Mouse (Mus musculus): Measurements from ENCODE around the gene Zscan2. TPM values are rescaled to one million over a fixed set of nuclear protein-coding genes. Genes with fewer than 3 reads are reported as not detected.

The Zscan2 gene
- total RNA-seq, 2 experiments from 2014 or later, result 11.5 to 15.5 TPM

DNA sequence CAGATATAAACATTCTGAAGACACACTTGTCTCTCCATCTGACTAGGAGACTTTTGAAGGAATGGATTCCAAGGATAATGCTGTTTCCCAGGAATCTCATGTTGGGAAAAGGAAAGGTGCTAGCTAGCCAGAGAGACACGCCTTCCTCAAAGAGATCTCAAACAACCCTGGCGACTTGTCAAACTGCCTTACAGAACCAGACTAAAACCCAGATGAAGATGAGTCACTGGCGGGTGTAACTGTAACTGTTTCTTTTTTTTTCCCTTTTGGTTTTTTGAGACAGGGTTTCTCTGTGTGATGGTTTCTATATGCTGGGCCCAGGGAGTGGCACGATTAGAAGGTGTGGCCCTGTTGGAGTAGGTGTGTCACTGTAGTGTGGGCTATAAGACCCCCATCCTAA lies 19.8 kb upstream of the Zscan2 start:
- intact Hi-C loops (cut with DNase I), result loop anchor here (5.0 kb wide), 1 partner anchor 34 kb away; no protein-coding TSS in a partner anchor
- peak in 1 of 2 experiments; percentile 73 for DNase-seq (ENCODE audit: low spot score in 2 of 2)

GRCm38 (mm10) chr7:80842132-80842531 lies 18.6 kb upstream of the Zscan2 start:
- DNase-seq (ENCODE audit: low spot score in 2 of 2), result no peak
- intact Hi-C loops (cut with DNase I), result loop anchor here (5.0 kb wide), 1 partner anchor 35 kb away; no protein-coding TSS in a partner anchor

DNA sequence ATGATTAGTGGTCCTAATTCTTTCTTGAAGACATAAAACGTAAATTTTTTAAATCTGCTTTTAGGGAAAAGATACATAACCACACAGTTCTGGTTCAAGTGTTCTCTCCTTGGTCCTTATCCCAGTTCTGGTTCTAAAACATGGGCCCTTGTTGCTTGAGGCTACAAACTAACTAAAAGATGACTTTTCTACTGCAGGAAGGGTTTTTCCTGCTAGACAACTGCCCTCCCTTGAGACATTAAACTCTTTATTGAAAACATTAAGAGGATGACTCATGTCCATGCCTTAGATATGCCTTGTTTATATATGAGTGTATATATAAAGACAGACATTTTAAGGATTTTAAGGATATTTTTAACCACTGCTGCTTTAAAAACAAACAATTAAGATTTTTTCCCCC lies 17.5 kb upstream of the Zscan2 start:
- DNase-seq (ENCODE audit: low spot score in 2 of 2), result no peak
- intact Hi-C loops (cut with DNase I), result loop anchor here (5.0 kb wide), 1 partner anchor 36 kb away; no protein-coding TSS in a partner anchor

- no peak for DNase-seq (ENCODE audit: low spot score in 2 of 2)
- intact Hi-C loops (cut with DNase I), result loop anchor here (5.0 kb wide), 1 partner anchor 37 kb away; no protein-coding TSS in a partner anchor
Observed at GRCm38 (mm10) chr7:80843910-80844640, 16.6 kb upstream of the Zscan2 start.

- no peak for DNase-seq (ENCODE audit: low spot score in 2 of 2)
- intact Hi-C loops (cut with DNase I), result loop anchor here (5.0 kb wide), 2 partner anchors 37 to 457 kb away; partner anchors contain the start of gene Fes
Observed at GRCm38 (mm10) chr7:80844691-80845090, 16.0 kb upstream of the Zscan2 start.

DNA sequence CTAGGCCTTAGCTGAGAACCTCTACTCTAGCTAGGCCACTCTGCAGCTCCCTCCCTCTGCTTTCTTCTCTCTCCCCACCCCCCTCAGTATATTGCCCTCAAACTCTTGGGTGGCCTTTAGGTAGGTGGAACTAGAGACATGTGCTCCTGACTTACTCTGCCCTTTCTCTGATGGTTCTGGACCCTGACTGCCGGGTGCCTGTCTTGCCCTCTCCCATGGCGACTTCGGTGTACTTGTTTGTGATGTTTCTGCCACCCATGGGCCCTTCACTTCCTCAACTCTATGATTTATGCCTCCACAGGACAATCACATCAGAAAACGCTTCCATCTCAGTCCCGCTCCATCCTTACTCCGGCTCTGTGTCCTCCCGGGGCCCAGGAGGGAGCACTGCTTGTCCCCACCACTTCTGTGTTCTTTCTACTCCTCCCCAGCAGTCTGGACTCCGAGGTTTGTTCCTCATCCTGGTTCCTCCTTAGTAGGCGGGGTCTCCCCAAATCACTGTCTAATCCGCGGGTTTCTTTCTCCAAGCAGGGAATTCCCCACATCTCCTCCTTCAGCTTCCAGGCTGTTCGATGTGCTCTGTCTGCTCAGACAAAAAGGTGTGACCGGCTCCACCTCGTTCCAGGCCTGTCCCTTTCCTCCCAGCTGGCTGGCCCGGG lies 15.0 kb upstream of the Zscan2 start:
- intact Hi-C loops (cut with DNase I), result loop anchor here (5.0 kb wide), 1 partner anchor 458 kb away; the partner anchor contains the start of gene Fes
- no peak for DNase-seq (ENCODE audit: low spot score in 2 of 2)

DNA sequence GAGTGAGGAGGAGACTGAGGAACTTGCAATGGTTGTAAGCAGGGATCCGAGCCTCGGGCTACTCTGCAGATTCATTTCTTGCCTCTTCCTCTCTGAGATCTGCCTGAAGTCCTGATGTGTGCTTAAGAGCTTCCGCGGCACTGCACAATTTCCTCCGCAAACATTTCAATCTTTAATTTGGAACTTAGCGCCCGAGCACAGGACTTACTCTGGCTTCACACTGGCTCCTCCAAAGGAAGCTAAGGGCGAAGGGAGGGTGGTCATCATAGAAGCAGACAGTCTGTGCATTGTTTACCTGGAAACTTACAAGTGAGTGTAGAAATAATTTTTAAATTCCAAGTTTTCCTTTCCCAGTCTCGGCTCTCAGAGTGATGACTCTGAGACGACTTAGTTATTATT lies 14.4 kb upstream of the Zscan2 start:
- DNase-seq (ENCODE audit: low spot score in 2 of 2), result no peak
- intact Hi-C loops (cut with DNase I), result loop anchor here (5.0 kb wide), 1 partner anchor 459 kb away; the partner anchor contains the start of gene Fes

DNA sequence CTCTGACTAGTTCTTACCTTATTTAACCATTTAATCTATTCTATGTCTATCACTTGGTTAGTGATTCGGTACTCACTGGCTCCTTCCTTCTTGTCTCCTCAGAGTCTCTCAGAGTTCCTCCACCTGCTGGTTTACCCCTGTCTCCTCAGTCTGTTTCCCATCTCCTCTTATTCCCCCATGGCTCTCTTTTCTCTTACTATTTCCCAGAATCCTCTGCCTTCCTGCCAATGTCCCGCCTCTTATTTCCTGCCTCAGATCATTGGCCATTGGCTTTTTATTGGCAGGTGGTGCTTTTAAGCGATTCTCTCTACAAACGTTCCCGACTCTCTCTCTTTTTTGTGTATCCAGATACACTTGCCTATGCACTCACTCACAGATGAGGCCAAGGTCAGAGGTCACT lies 14.0 kb upstream of the Zscan2 start:
- no peak for DNase-seq (ENCODE audit: low spot score in 2 of 2)
- intact Hi-C loops (cut with DNase I), result loop anchor here (5.0 kb wide), 1 partner anchor 459 kb away; the partner anchor contains the start of gene Fes

DNA sequence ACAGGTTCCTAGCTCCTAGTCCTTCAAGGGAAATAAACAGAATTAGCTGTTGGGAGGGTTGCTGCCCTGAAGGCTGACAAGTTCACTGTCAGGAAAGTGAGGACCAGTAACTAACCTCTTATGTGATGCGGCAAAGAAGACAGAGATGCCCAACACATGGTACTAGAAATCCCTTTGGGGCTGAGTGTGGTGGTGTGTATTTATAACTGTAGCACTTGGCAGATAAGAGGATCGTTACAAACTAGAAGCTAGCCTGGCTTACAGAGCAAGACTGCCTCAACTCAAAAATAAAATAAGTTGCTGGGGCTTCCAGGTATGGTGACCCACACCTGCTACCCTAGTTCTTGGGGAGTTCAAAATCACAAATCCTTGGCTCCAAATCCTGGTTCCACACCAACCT lies 11.5 kb upstream of the Zscan2 start:
- intact Hi-C loops (cut with DNase I), result loop anchor here (1.0 to 5.0 kb wide), 3 partner anchors 108 to 462 kb away; partner anchors contain the start of gene Fes
- DNase-seq (ENCODE audit: low spot score in 2 of 2), result no peak

DNA sequence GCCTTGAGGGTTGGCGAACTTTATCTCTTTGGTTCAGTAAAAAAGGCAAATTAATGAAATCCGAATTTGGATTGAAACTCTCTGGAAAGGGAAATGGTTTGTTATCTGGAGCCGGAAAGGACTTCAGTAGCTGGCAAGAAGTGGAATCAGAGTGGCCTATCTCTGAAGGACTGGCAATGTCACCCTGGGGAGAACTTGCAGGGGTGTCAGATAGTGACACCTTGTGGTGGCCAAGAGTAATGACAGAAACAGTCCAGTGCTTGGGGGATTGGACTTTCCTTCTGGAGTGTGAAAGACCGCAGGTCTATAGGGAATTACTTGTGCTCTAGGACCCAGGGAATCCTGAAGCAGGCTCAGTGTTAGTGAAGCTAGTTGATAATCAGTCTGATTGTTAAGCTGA lies 11.0 kb upstream of the Zscan2 start:
- intact Hi-C loops (cut with DNase I), result loop anchor here (1.0 to 5.0 kb wide), 3 partner anchors 108 to 462 kb away; partner anchors contain the start of gene Fes
- DNase-seq (ENCODE audit: low spot score in 2 of 2), result peak; percentile 48 to 57

GRCm38 (mm10) chr7:80850520-80850919 lies 10.2 kb upstream of the Zscan2 start:
- no peak for DNase-seq (ENCODE audit: low spot score in 2 of 2)
- intact Hi-C loops (cut with DNase I), result no loop called here

GRCm38 (mm10) chr7:80853218-80853617 lies 7.5 kb upstream of the Zscan2 start:
- no peak for DNase-seq (ENCODE audit: low spot score in 2 of 2)
- intact Hi-C loops (cut with DNase I), result no loop called here

GRCm38 (mm10) chr7:80855316-80855715 lies 5.4 kb upstream of the Zscan2 start:
- no peak for DNase-seq (ENCODE audit: low spot score in 2 of 2)
- intact Hi-C loops (cut with DNase I), result no loop called here

DNA sequence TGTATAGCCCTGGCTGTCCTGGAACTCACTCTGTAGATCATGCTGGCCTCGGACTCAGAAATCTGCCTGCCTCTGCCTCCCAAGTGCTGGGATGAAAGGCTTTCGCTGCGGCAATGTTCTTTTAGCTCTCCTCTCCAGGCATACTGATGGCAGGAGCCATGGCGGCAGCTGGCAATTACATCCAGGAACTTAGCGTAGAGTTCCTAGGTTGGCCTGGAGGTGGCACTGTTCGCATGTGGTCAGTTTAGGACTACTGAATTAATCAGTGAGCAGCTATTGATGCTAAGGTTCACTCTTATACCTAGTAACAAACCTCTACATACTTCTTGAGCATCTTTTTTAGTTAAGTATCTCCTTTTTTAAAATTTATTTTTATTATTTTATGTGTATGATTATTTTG lies 3.5 kb upstream of the Zscan2 start:
- intact Hi-C loops (cut with DNase I), result loop anchor here (2.0 kb wide), 1 partner anchor 298 kb away; no protein-coding TSS in a partner anchor
- peak; percentile 72 to 81 for DNase-seq (ENCODE audit: low spot score in 2 of 2)

DNA sequence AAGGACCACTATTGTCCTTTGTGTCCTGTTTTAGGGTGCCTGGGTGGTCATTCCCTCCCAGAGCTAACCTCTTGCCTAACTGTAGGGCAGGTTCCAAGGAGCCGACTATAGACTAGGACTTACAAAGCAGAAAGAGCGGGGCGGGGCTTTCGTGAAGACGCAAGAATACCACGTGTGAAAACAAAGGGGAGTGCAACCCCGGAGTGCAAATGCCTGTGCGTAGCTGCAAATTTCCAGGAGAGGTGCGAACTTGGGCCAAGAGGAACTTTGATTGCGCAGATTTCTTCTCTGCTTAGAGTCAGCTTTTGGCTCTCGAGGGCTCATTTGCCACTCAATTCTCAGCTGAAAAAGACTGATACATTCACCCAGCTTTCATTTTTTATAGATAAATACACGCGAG lies 493 bp upstream of the Zscan2 start:
- peak in 1 of 2 experiments; percentile 57 for DNase-seq (ENCODE audit: low spot score in 2 of 2)
- intact Hi-C loops (cut with DNase I), result loop anchor here (5.0 to 10.0 kb wide), 2 partner anchors 132 to 485 kb away; partner anchors contain the start of genes Rps17 and Zfp592

DNA sequence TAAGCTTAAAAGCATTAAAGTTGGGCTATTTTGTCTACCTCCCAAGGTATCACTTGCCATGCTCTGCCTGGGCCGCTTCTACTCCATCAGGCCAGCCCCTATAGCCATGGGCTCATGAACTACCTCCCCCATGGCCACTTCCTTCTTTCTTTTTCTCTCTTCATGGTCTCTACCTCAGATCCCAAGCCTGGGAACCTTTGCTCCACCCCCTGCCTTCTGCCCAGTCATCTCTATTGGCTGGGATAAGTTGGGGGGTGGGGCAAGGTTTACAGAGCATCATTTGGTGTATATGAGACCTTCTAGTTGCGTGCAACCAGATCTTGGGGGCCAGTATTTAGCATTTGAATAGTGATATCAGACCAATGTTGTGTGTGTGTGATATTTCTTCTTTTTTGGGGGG lies 1.8 kb downstream of the Zscan2 start:
- intact Hi-C loops (cut with DNase I), result loop anchor here (5.0 to 10.0 kb wide), 2 partner anchors 130 to 482 kb away; partner anchors contain the start of genes Rps17 and Zfp592
- DNase-seq (ENCODE audit: low spot score in 2 of 2), result no peak

GRCm38 (mm10) chr7:80863520-80863919 lies 2.8 kb downstream of the Zscan2 start:
- intact Hi-C loops (cut with DNase I), result loop anchor here (5.0 to 10.0 kb wide), 2 partner anchors 129 to 481 kb away; partner anchors contain the start of genes Rps17 and Zfp592
- DNase-seq (ENCODE audit: low spot score in 2 of 2), result peak in 1 of 2 experiments; percentile 50

DNA sequence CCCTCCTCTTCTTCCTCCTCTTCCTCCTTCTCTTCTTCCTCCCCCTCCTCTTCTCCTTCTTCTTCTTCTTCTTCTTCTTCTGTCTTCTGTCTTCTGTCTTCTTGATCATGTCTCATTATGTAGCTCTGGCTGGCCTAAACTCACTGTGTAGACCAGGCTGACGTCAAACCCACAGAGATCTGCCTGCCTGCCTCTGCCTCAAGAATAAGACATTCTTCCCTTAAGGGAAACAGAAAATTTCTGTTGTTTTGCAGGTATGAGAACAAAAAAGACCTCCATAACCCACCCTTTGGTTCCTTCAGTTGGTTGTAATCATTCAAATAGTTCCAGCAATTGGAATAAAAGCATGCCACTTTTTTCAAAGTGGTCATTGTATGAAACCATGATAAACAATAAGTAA lies 3.4 kb downstream of the Zscan2 start:
- intact Hi-C loops (cut with DNase I), result loop anchor here (5.0 to 10.0 kb wide), 2 partner anchors 128 to 481 kb away; partner anchors contain the start of genes Rps17 and Zfp592

DNA sequence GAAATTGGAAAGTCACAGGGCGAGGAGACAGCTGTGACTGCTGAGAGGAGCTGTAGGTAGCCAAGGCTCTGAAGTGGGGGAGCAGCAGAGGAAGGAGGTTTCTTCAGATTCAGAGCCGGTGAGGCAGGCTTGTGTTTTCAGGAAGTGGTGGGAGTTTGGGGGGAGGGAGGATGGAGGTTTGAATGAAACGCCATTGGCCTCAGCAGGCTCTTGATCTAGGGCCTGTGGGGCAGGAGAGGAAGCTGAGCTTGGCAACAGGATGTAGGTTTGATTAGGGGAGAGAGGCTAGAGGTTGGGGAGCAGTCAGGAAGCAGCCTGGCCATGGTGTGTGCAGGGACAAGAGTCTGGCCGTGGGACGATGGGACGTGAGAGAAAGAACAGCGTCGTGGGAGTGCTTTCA lies 4.1 kb downstream of the Zscan2 start:
- peak in 1 of 2 experiments; percentile 57 for DNase-seq (ENCODE audit: low spot score in 2 of 2)
- intact Hi-C loops (cut with DNase I), result loop anchor here (5.0 to 10.0 kb wide), 2 partner anchors 127 to 480 kb away; partner anchors contain the start of genes Rps17 and Zfp592

More for the DNA sequence above, 3.4 kb downstream of the Zscan2 start:
- DNase-seq (ENCODE audit: low spot score in 2 of 2), result no peak

- intact Hi-C loops (cut with DNase I), result loop anchor here (10.0 kb wide), 1 partner anchor 479 kb away; the partner anchor contains the start of gene Rps17
- DNase-seq (ENCODE audit: low spot score in 2 of 2), result no peak
Observed at GRCm38 (mm10) chr7:80865521-80865920, 4.8 kb downstream of the Zscan2 start.
